Mouse (Mus musculus): ENCODE data around the gene Nop9. TPM values are rescaled to one million over a fixed set of nuclear protein-coding genes. Genes with fewer than 3 reads are reported as not detected.

Nop9 gene
- polyA plus RNA-seq (2015; fragmentation: Nextera tagmentation; extraction: Ambion mirVana) = 27.9 and 31.9 TPM in 2 replicates

DNA sequence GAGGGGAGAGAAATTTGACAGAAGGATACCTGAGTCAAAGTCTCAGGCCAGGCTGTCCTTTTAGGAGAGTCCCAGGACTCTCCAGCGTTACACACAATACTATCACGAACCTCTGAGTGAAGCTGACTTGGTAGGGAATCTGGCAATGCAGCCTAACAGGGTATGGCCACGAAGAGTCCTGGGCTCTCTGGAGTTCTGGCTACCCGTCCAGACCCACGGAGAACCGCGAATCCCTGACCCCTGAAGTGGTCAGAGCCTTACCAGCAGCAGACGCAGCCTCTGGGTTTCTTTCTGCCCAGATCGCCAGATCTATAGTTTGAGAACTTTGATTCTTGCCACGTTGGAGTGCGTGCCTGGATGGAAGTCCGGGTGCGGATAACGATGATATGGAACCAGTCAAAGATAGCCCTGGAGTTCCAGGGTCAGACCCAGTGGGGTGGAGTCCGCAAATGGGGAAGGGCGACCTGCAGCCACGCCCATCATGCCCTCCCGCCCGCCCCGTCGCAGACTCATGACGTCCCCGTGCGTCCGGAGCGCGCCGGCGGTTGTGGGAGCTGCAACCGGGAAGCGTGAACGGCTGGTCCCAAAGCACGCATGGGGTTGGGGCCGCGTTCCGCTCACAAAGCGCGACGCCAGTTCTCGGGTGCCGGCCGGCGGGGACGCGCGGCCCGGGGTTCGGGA, at the start of gene Nop9, which contains the start of gene Dhrs1:
TSS of gene Nop9 (plus strand) at position 514 of the 681 bp plus-strand sequence.
TSS of gene Dhrs1 (minus strand) at position 511 of the 681 bp plus-strand sequence.
- H3K4me2 ChIP-seq = peak within 1 kb of the TSS; percentile 90
- ATAC-seq (ENCODE audit: insufficient number of reproducible peaks, low FRiP score, low TSS enrichment, low read depth) = peak; percentile 81
- H3K4me1 ChIP-seq = peaks cover 32% of the 10 kb centered on the region
- H3K9ac ChIP-seq = peak within 1 kb of the TSS; percentile 67
- no peaks in the 10 kb centered on the region for H3K27me3 ChIP-seq
- H3K9me3 ChIP-seq = no peaks in the 10 kb centered on the region
- 1% methylated on average over 48 of the region's 48 CpGs for WGBS
- peak within 1 kb of the TSS; percentile 89 for H3K4me3 ChIP-seq
- peak within 1 kb of the TSS; percentile 65 for H3K27ac ChIP-seq
- peaks cover 47% of the 10 kb centered on the region for H3K36me3 ChIP-seq

DNA sequence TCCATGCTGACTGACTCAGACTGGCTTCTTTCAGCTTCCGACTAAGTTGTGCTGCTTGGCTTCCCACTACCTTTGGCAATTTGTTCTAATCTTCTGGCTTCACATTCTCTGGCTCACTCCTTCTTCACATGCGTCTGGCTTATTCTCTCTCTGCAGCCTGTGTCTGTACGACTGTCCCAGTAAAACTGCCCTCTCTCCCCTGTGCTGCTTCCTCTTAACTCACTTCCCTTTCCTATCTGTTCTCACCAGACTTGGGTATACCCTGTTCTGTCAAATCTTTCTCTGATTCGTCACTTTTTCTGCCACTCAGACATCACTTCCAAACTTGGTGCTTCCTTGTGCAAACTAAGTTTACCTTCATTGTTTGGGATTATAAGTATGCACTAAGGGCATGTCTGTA, 48.3 kb upstream of the Nop9 start:
- H3K27me3 ChIP-seq = no peaks in the 10 kb centered on the region
- ATAC-seq (ENCODE audit: insufficient number of reproducible peaks, low FRiP score, low TSS enrichment, low read depth) = no peak
- no peaks in the 10 kb centered on the region for H3K9me3 ChIP-seq
- H3K4me3 ChIP-seq = no peak overlapping the region
- no peak overlapping the region for H3K27ac ChIP-seq
- no peaks in the 10 kb centered on the region for H3K36me3 ChIP-seq
- H3K9ac ChIP-seq = no peak overlapping the region
- H3K4me2 ChIP-seq = no peak overlapping the region
- WGBS = 74% methylated on average over 4 of the region's 4 CpGs
- no peaks in the 10 kb centered on the region for H3K4me1 ChIP-seq

DNA sequence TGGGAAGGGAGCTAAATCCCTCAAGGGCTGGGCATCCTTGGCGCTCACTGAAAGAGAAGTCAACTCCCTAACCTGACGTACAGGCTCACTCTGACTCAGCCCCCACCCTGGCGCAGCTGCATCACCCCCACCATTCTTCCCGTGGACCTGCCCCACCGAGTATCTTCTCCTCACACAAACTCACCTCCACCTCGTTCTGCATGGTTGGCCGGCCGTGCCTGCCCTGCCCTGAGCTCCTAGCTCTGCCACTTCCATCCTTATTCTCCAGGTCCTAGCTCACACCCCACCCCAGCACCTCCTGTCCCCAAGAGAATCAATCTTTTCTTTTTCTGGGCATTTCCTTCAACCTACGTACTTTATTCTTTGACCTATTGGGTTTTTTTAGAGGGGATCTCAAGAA, 44.4 kb upstream of the Nop9 start:
- no peak overlapping the region for H3K27ac ChIP-seq

DNA sequence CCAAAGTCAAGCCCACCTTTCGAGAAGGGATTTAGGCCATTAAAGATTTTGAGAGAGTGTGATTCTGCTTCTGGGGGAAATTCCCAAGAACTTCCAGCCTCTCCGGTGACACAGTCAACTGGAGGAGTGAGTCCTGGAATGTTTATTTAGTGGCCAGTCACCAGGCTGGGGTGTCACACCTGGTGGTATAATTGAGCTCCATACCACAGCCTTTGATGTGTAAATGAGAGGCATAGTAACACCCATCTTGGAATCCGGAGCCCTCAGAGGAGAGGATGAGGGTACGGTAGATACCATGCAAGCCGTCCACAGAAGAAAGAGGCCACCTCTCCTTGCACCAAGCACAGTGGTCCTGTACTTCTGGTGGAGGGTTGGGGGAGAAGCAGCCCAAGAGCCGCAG, 42.7 kb upstream of the Nop9 start:
- no peak overlapping the region for H3K4me3 ChIP-seq
- ATAC-seq (ENCODE audit: insufficient number of reproducible peaks, low FRiP score, low TSS enrichment, low read depth) = no peak
- WGBS = 56% methylated on average over 6 of the region's 6 CpGs

More for the DNA sequence above, 44.4 kb upstream of the Nop9 start:
- Histone ChIP-seq H3K36me3 (no peaks in the 10 kb centered on the region), H3K4me1 (peaks cover 10% of the 10 kb centered on the region), H3K9me3 (no peaks in the 10 kb centered on the region), H3K4me2 (no peak overlapping the region), H3K9ac (no peak overlapping the region), H3K27me3 (no peaks in the 10 kb centered on the region), H3K4me3 (no peak overlapping the region)
- WGBS = 64% methylated on average over 9 of the region's 9 CpGs
- ATAC-seq (ENCODE audit: insufficient number of reproducible peaks, low FRiP score, low TSS enrichment, low read depth) = no peak

DNA sequence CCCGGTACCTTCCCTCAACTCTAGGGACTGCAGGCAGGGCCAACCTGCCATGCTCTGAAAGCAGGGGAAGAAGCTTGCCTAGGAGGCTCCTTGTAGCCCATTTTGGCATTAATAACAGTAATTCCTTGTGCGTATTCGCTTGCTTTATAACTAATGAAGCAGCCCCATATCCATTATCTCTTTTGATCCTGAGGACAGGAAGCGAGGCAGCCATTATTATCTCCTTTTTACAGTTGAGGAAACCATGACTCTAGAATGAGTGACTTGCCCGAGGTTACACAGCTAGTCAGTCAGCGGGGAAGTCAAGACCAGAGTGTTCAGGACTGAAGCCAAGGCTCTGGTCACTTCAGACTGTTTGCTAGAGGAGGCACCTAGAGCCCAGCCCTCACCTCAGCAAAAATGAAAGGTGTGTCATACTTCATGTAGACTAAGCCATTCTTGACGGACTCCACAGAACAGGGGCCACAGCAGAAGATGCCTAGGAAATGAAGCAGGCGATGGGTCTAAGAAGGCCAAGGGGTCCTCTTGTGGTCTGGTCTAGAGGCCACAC, 39.4 kb upstream of the Nop9 start:
- Histone ChIP-seq H3K9me3 (no peaks in the 10 kb centered on the region), H3K36me3 (no peaks in the 10 kb centered on the region), H3K4me2 (no peak overlapping the region), H3K27ac (no peak overlapping the region), H3K4me1 (peaks cover 10% of the 10 kb centered on the region), H3K4me3 (no peak overlapping the region), H3K9ac (no peak overlapping the region), H3K27me3 (no peaks in the 10 kb centered on the region)
- no peak for ATAC-seq (ENCODE audit: insufficient number of reproducible peaks, low FRiP score, low TSS enrichment, low read depth)
- 86% methylated on average over 8 of the region's 8 CpGs for WGBS

More for the DNA sequence above, 42.7 kb upstream of the Nop9 start:
- Histone ChIP-seq H3K4me1 (peaks cover 10% of the 10 kb centered on the region), H3K36me3 (no peaks in the 10 kb centered on the region), H3K27ac (no peak overlapping the region), H3K27me3 (no peaks in the 10 kb centered on the region), H3K9ac (no peak overlapping the region), H3K4me2 (no peak overlapping the region), H3K9me3 (no peaks in the 10 kb centered on the region)

DNA sequence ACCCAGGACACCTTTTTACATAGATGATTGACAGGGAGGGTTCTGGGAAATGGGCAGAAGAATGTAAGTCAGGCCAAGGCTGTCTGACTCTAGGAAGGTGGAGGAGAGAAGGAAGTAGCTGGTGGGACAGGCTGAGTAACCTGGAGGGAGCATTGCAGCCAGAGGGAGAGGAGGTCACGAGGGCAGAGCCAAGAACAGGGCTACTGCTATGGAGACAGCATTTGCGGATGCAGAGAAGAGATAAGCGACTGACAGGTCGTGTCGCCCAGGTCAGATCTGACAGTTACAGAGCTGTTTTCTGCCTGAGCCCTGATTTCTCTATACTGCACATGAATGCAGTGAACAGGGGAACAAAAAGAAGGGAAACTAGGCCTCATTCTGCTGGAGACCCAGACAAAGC, 38.1 kb upstream of the Nop9 start:
- Histone ChIP-seq H3K36me3 (no peaks in the 10 kb centered on the region), H3K9ac (no peak overlapping the region), H3K4me2 (no peak overlapping the region), H3K4me1 (peaks cover 10% of the 10 kb centered on the region), H3K27ac (no peak overlapping the region), H3K27me3 (peaks cover 11% of the 10 kb centered on the region; the same call in 1 of the 2 replicates), H3K9me3 (no peaks in the 10 kb centered on the region), H3K4me3 (no peak overlapping the region)
- ATAC-seq (ENCODE audit: insufficient number of reproducible peaks, low FRiP score, low TSS enrichment, low read depth) = no peak
- WGBS = 89% methylated on average over 5 of the region's 5 CpGs

DNA sequence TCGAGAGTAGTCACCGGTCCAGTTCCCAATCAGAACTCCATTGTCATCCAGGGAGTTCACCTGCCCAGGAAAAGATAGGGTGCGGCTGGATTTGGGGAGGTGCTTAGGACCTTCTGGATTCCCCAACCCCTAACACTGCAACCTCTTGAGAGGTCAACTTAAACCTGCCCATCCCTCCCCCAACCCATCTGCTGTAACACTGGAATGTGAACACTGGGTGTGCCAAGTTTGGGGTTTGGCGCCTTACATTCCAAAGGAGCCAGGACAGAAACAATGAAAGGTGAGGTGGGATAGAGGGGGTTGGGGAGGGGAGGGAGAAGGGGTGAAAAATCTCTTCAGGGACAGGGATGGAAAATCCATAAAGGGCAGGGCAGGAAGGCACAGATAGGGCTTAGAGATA, 36.0 kb upstream of the Nop9 start:
- H3K9me3 ChIP-seq = no peaks in the 10 kb centered on the region
- H3K36me3 ChIP-seq = no peaks in the 10 kb centered on the region
- 84% methylated on average over 4 of the region's 4 CpGs for WGBS
- no peak overlapping the region for H3K9ac ChIP-seq
- no peak overlapping the region for H3K4me3 ChIP-seq
- no peak for ATAC-seq (ENCODE audit: insufficient number of reproducible peaks, low FRiP score, low TSS enrichment, low read depth)
- no peak overlapping the region for H3K27ac ChIP-seq
- H3K4me2 ChIP-seq = no peak overlapping the region
- peaks cover 24% of the 10 kb centered on the region for H3K27me3 ChIP-seq
- H3K4me1 ChIP-seq = peaks cover 14% of the 10 kb centered on the region

DNA sequence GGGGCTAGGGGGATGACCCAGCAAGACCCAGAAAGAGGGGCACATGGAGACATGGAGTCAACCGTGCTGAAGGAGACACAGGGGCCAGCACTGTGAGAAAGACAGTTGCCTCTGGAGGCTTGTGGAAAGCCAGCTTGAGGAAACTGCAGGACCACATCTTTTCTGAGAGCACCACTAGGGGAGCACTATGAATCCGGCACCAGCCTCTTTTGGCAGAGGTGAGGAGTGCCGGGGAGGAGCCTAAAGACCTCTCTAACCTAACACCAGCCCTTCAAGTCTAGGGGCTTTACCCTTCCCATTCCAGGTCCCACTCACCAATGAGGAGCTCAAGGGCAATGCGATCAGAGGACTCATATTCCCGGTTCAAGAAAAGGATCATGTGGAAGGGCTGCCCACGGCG, 33.7 kb upstream of the Nop9 start:
- Histone ChIP-seq H3K4me1 (peaks cover 19% of the 10 kb centered on the region), H3K27ac (no peak overlapping the region), H3K9me3 (no peaks in the 10 kb centered on the region), H3K9ac (no peak overlapping the region), H3K27me3 (peaks cover 24% of the 10 kb centered on the region), H3K4me3 (peak overlapping the region; percentile 3; the same call in 1 of the 2 replicates), H3K4me2 (no peak overlapping the region), H3K36me3 (peaks cover 4% of the 10 kb centered on the region; the same call in 1 of the 2 replicates)
- ATAC-seq (ENCODE audit: insufficient number of reproducible peaks, low FRiP score, low TSS enrichment, low read depth) = no peak
- WGBS = 80% methylated on average over 7 of the region's 7 CpGs

DNA sequence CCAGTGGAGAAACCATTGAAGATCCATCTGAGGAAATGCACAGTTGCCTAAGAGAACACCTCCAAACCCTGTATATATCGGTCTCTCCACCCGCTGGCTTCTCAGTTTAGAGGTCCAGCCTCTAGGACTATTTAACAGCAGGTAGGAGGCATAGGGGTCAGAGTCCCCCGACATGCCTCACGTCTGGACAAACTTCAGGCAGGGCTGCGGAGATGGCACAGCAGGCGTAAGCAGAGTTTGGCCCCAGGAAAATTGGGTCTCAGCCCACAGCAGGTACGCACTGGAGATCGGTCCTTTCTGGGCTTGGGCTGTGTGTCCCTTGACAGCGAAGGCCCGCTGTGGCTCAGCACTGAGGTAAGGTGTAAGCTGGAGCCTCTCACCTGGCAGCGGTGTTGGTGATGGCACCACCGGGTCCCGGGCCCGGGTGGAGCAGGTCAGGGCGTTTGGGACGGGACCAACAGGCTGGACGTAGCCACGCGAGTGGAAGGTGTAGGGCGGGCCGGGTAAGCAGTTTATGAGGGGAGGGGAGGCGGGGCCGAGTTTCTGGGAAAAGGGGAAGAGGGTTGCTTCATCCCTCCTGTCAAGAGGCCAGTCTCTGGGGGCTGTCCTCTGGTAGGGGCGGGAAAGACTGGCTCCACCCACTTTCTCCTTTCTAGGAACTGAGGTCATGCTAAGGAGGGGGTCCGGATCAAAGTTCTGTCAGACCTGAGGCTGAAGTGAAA, 32.3 kb upstream of the Nop9 start:
- Histone ChIP-seq H3K4me1 (peaks cover 19% of the 10 kb centered on the region), H3K9me3 (no peaks in the 10 kb centered on the region), H3K36me3 (peaks cover 16% of the 10 kb centered on the region), H3K9ac (no peak overlapping the region), H3K27ac (peak overlapping the region; percentile 52), H3K27me3 (peaks cover 24% of the 10 kb centered on the region), H3K4me2 (peak overlapping the region; percentile 42), H3K4me3 (peak overlapping the region; percentile 29)
- 13% methylated on average over 25 of the region's 25 CpGs for WGBS
- no peak for ATAC-seq (ENCODE audit: insufficient number of reproducible peaks, low FRiP score, low TSS enrichment, low read depth)

DNA sequence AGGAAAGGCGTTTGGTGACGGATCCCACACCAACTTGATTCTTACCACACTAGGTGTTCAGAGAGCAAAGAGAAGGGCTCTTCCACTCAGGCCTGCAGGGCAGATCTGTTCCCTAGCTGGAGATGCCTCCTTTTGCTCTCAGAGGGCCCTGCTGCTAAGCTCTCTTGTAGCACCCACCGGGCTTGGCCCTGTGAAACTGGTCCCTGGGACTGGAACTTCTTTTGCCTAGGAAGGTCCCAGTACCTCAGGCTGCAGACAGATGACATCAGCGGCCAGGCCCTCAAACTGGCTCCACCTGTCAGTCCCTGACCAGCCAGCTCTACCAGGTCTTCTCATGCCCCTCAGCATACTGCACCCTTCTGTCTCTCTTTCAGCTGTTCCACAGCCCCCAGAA, 31.8 kb upstream of the Nop9 start, which contains the start of gene Tgm1:
TSS of gene Tgm1 (minus strand) at position 198 of the 394 bp plus-strand sequence.
- H3K4me2 ChIP-seq = peak within 1 kb of the TSS; percentile 42
- H3K27ac ChIP-seq = peak within 1 kb of the TSS; percentile 52
- no peak within 1 kb of the TSS for H3K9ac ChIP-seq
- peaks cover 21% of the 10 kb centered on the region for H3K36me3 ChIP-seq
- H3K4me1 ChIP-seq = peaks cover 19% of the 10 kb centered on the region
- H3K4me3 ChIP-seq = peak within 1 kb of the TSS; percentile 29
- no peak for ATAC-seq (ENCODE audit: insufficient number of reproducible peaks, low FRiP score, low TSS enrichment, low read depth)
- 15% methylated on average over 4 of the region's 4 CpGs for WGBS
- no peaks in the 10 kb centered on the region for H3K9me3 ChIP-seq
- H3K27me3 ChIP-seq = peaks cover 24% of the 10 kb centered on the region

DNA sequence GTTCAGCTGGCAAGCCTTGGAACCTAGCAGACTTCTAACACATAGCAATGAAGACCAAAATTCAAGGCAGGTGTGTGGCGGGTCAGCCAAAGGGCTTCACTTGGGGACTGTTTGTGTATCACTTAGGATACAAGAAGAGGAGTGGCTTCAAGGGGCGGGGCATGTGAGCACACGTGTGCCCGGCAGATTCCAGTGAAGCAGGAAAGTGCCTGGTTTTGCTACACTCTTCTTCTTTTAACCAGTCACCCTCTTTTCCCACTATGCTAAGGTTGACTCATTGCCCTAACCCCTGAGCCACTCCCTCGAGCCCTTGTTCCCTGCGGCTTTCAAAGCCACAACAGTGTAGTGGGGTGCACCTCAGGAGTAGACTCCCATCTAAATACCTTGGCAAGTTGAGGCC, 30.6 kb upstream of the Nop9 start:
- 25% methylated on average over 6 of the region's 6 CpGs for WGBS
- Histone ChIP-seq H3K9me3 (no peaks in the 10 kb centered on the region), H3K4me3 (no peak overlapping the region), H3K27me3 (peaks cover 24% of the 10 kb centered on the region), H3K9ac (no peak overlapping the region), H3K27ac (peak overlapping the region; percentile 40; the same call in 1 of the 2 replicates), H3K36me3 (peaks cover 31% of the 10 kb centered on the region), H3K4me1 (peaks cover 19% of the 10 kb centered on the region), H3K4me2 (no peak overlapping the region)
- no peak for ATAC-seq (ENCODE audit: insufficient number of reproducible peaks, low FRiP score, low TSS enrichment, low read depth)

DNA sequence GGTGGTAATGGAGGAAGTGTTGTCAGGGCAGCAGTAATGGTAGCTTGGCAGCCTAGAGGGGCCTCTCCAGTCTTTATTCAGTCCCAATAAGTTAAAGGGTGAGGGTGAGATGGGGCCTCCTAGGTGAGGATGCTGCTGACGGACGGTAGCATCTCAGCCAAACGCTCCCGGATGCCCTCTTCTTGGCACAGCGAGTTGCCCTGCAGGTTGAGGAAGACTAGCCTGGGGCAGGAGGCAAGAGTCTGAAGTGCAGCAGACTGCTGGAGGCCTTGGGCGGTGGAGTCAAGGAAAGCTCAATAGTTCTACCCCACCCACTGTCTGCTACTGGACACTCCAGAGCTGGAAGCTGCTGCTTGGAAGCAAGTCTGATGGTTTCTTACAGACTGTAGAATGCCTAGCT, 29.2 kb upstream of the Nop9 start:
- 84% methylated on average over 6 of the region's 6 CpGs for WGBS
- no peak for ATAC-seq (ENCODE audit: insufficient number of reproducible peaks, low FRiP score, low TSS enrichment, low read depth)

More for the DNA sequence above, 29.2 kb upstream of the Nop9 start:
- Histone ChIP-seq H3K4me1 (peaks cover 26% of the 10 kb centered on the region), H3K9me3 (no peaks in the 10 kb centered on the region), H3K36me3 (peaks cover 32% of the 10 kb centered on the region), H3K4me3 (no peak overlapping the region), H3K27ac (no peak overlapping the region), H3K27me3 (peaks cover 24% of the 10 kb centered on the region), H3K9ac (no peak overlapping the region), H3K4me2 (no peak overlapping the region)
